Mouse (Mus musculus): Measurements from ENCODE around the gene Fam155a.

- no peak for TF ChIP-seq TAL1 (IDR thresholded peaks at IDR 0.05; ENCODE audit: low read length)
- TF ChIP-seq GATA1 (IDR thresholded peaks at IDR 0.05; ENCODE audit: low read length) = no peak
Measured at GRCm38 (mm10) chr8:9437822-9438221, 333.1 kb downstream of the Fam155a start.
